Mouse (Mus musculus): ENCODE results near the gene Hs1bp3. TPM values are rescaled to one million over a fixed set of nuclear protein-coding genes. Genes with fewer than 3 reads are reported as not detected.

Hs1bp3 gene
- polyA plus RNA-seq, 1 experiment from 2014 or later = 30.3 TPM

DNA sequence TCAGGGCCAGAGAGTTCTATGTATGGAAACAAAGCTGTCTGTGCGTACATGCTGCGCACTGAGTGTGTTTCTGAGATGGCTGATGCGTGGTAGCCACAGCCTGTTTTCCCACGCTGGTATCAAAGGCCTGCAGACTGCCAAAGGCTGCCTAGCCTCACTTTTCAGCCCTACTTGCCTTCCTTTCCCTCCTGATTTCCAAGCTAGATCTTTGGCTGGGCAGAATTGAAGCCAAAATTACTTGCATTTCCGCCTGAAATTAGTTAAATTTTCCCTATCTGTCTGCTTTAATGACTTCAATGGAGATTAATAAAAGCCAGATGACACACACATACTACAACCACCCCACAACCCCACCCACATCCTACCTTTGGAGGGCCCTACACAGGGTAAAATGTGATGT lies 12.7 kb upstream of the Hs1bp3 start:
- Histone ChIP-seq H3K9ac (ENCODE audit: low read depth, low read length) (no peak overlapping the region), H3K4me2 (ENCODE audit: low read depth, low read length) (no peak overlapping the region), H3K27ac (ENCODE audit: low read length) (no peak overlapping the region), H3K4me1 (ENCODE audit: control insufficient read depth, insufficient read depth, low read length) (peaks cover 21% of the 10 kb centered on the region), H3K9me3 (ENCODE audit: control insufficient read depth, low read length) (no peaks in the 10 kb centered on the region), H3K27me3 (replicated peaks; ENCODE audit: control insufficient read depth, insufficient read depth, low read length) (peaks cover 85% of the 10 kb centered on the region), H3K36me3 (ENCODE audit: control insufficient read depth, insufficient read depth, low read length) (no peaks in the 10 kb centered on the region), H3K4me3 (ENCODE audit: low read length) (no peak overlapping the region)
- no peak for ATAC-seq
- WGBS = 53% methylated on average over 5 of the region's 5 CpGs

DNA sequence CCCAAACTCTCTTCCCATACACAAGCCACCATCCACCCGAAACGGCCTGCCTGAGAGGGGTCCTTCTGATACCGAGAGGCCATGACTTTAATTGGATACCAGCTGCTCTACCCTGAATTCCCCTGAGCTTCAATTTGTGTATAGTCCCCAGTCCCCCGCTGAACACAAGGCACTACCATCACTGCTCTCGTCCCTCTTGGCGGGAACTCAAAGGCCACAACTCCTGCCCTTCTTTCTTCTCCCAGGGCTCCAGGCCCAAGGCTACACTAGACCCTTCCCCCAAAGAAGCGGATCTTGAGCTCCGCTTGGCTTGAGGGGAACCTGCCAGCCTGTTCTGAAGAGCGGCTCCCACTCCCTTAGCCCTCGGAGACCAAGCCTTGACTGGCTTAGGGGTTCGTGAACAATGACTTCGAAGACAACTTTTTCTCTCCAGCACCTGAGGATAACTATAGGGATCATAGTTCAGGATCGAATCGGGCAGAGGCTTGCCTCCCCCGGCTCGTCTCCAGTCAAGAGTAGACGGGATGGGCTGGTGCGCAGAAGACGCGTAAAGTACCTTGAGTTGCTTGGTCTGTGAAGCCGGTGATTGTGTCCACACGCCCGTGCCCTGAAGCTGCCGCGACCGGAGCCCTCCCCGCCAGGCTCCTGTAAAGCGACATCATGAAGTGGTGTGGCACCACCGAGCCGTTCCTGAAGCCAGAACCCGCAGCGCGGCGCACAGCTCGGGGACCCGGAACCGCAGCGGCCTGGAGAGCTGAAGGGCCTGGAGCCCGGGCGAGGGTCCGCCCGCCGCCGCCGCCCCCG lies 12.0 kb upstream of the Hs1bp3 start:
- no peak overlapping the region; the same call in none of the 2 replicates for H3K9ac ChIP-seq (ENCODE audit: low read depth, low read length)

DNA sequence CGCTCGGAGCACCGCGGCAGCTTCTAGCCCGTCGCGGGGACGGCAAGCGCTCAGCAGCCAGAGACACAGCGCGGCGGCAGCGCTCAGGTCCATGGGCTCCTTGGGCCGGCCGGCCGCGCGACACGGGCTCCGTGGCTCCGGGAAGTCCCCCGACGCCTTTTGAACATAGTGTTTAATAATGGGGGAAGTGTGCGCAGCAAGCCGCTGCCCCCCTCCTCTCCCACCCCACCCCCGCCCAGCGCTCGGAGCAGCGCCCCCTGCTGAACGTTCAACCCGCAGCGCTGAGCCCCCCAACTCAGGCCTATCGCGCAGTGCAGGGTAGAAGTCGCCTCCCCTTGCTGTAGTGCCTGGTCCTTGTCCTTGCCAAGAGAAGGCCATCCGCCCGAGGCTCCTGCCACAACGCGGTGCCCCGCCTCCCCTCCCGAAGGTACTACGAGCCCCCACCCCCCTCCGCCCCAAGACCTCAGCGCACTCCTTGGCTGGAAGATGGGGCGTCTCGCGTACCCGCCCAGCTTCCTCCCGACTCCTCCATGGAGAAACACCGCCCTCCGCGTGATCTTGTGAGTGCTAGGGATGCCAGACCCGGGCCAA lies 11.3 kb upstream of the Hs1bp3 start, which contains the start of gene Gdf7:
Gdf7 (minus strand) TSS at position 114 of the 591 bp plus-strand sequence.
- peak within 1 kb of the TSS; percentile 8 for H3K9ac ChIP-seq (ENCODE audit: low read depth, low read length)

More for the DNA sequence above, 12.0 kb upstream of the Hs1bp3 start:
- ATAC-seq = no peak
- Histone ChIP-seq H3K4me3 (ENCODE audit: low read length) (peak overlapping the region; percentile 49), H3K4me1 (ENCODE audit: control insufficient read depth, insufficient read depth, low read length) (peaks cover 21% of the 10 kb centered on the region), H3K36me3 (ENCODE audit: control insufficient read depth, insufficient read depth, low read length) (no peaks in the 10 kb centered on the region), H3K9me3 (ENCODE audit: control insufficient read depth, low read length) (no peaks in the 10 kb centered on the region), H3K4me2 (ENCODE audit: low read depth, low read length) (peak overlapping the region; percentile 90), H3K27ac (ENCODE audit: low read length) (no peak overlapping the region), H3K27me3 (replicated peaks; ENCODE audit: control insufficient read depth, insufficient read depth, low read length) (peaks cover 86% of the 10 kb centered on the region)
- WGBS = 8% methylated on average over 46 of the region's 46 CpGs

GRCm38 (mm10) chr12:8305258-8305657 lies 8.0 kb upstream of the Hs1bp3 start:
- ATAC-seq = no peak
- WGBS = 51% methylated on average over 2 of the region's 2 CpGs
- H3K4me3 ChIP-seq (ENCODE audit: low read length) = no peak overlapping the region
- H3K27me3 ChIP-seq (replicated peaks; ENCODE audit: control insufficient read depth, insufficient read depth, low read length) = peaks cover 55% of the 10 kb centered on the region
- no peak overlapping the region for H3K27ac ChIP-seq (ENCODE audit: low read length)
- no peaks in the 10 kb centered on the region for H3K9me3 ChIP-seq (ENCODE audit: control insufficient read depth, low read length)
- no peaks in the 10 kb centered on the region for H3K36me3 ChIP-seq (ENCODE audit: control insufficient read depth, insufficient read depth, low read length)
- peaks cover 11% of the 10 kb centered on the region for H3K4me1 ChIP-seq (ENCODE audit: control insufficient read depth, insufficient read depth, low read length)
- H3K4me2 ChIP-seq (ENCODE audit: low read depth, low read length) = no peak overlapping the region
- no peak overlapping the region for H3K9ac ChIP-seq (ENCODE audit: low read depth, low read length)

More for the DNA sequence above, 11.3 kb upstream of the Hs1bp3 start, which contains the start of gene Gdf7:
- Histone ChIP-seq H3K27me3 (replicated peaks; ENCODE audit: control insufficient read depth, insufficient read depth, low read length) (peaks cover 84% of the 10 kb centered on the region), H3K4me1 (ENCODE audit: control insufficient read depth, insufficient read depth, low read length) (peaks cover 21% of the 10 kb centered on the region), H3K27ac (ENCODE audit: low read length) (no peak within 1 kb of the TSS), H3K36me3 (ENCODE audit: control insufficient read depth, insufficient read depth, low read length) (no peaks in the 10 kb centered on the region), H3K4me3 (ENCODE audit: low read length) (peak within 1 kb of the TSS; percentile 49), H3K9me3 (ENCODE audit: control insufficient read depth, low read length) (no peaks in the 10 kb centered on the region), H3K4me2 (ENCODE audit: low read depth, low read length) (peak within 1 kb of the TSS; percentile 90)
- ATAC-seq = peak; percentile 18
- WGBS = under 1% methylated on average over 50 of the region's 53 CpGs

DNA sequence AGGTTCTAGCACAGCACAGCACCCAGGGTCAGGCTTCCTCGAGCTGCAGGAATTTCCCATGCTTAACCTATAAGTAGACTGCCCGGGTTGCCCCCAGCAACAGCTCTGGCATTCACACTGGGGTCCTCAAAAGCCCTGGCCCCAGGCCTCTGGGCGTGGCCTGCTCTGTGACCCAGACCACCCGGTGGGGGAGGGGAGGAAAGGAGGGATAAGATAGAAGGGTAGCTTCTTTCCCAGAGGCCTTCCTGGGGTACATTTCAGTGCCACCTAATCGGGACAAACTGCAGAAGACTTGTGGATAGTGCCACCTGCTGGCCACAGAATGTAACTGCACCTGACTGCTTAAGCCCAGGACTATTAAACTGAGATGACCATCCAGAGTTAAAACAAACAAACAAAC lies 6.8 kb upstream of the Hs1bp3 start:
- Histone ChIP-seq H3K4me2 (ENCODE audit: low read depth, low read length) (no peak overlapping the region), H3K9ac (ENCODE audit: low read depth, low read length) (0 out of 2 replicates have a peak overlapping the region, but pooled peaks have one; percentile 37), H3K9me3 (ENCODE audit: control insufficient read depth, low read length) (no peaks in the 10 kb centered on the region), H3K36me3 (ENCODE audit: control insufficient read depth, insufficient read depth, low read length) (no peaks in the 10 kb centered on the region), H3K27me3 (replicated peaks; ENCODE audit: control insufficient read depth, insufficient read depth, low read length) (peaks cover 50% of the 10 kb centered on the region), H3K27ac (ENCODE audit: low read length) (no peak overlapping the region), H3K4me3 (ENCODE audit: low read length) (no peak overlapping the region), H3K4me1 (ENCODE audit: control insufficient read depth, insufficient read depth, low read length) (peaks cover 10% of the 10 kb centered on the region)
- ATAC-seq = peak; percentile 49
- 6% methylated on average over 5 of the region's 5 CpGs for WGBS

DNA sequence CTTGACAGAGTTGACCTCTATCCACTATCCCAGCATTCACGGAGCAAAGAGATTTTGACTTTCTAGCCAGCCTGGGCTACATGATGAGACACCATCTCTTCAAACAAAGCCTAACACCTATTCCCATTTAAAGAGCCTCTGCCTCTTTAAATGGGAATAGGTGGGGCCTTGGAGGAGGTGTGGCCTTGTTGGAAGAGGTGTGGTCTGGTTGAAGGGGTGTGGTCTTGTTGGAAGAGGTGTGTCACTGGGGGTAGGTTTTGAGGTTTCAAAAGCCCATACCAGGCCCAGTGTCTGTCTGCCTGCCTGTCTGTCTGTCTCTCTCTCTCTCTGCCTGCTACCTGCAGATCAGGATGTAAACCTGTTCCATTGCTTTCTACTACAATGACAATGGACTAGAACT lies 6.3 kb upstream of the Hs1bp3 start:
- Histone ChIP-seq H3K4me1 (ENCODE audit: control insufficient read depth, insufficient read depth, low read length) (peaks cover 6% of the 10 kb centered on the region), H3K9ac (ENCODE audit: low read depth, low read length) (no peak overlapping the region), H3K4me2 (ENCODE audit: low read depth, low read length) (no peak overlapping the region), H3K9me3 (ENCODE audit: control insufficient read depth, low read length) (no peaks in the 10 kb centered on the region), H3K36me3 (ENCODE audit: control insufficient read depth, insufficient read depth, low read length) (no peaks in the 10 kb centered on the region), H3K27me3 (replicated peaks; ENCODE audit: control insufficient read depth, insufficient read depth, low read length) (peaks cover 45% of the 10 kb centered on the region), H3K27ac (ENCODE audit: low read length) (no peak overlapping the region), H3K4me3 (ENCODE audit: low read length) (no peak overlapping the region)
- peak; percentile 42 for ATAC-seq
- 66% methylated on average over 1 of the region's 1 CpGs for WGBS

DNA sequence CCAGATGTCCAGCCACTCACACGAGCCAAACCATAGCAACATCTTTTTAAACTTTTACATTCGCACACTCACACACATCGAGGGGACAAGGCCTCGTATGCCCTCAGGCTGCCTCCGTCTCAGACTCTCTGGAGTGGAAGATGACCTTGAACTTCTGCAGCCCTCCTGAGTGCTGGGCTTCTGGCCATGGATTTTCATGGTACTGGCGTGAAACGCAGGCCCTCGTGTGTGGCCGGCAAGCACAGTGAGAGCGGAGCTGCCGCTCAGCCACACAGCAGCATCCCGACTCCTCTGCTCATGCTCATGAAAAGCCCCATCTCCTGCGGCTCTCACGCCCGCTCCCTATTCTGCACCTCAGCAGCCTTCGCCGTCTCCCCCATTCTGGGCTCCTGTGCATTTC lies 2.2 kb upstream of the Hs1bp3 start:
- 48% methylated on average over 17 of the region's 17 CpGs for WGBS
- Histone ChIP-seq H3K4me2 (ENCODE audit: low read depth, low read length) (no peak overlapping the region), H3K9ac (ENCODE audit: low read depth, low read length) (no peak overlapping the region), H3K4me3 (ENCODE audit: low read length) (no peak overlapping the region), H3K27ac (ENCODE audit: low read length) (no peak overlapping the region), H3K9me3 (ENCODE audit: control insufficient read depth, low read length) (no peaks in the 10 kb centered on the region), H3K36me3 (ENCODE audit: control insufficient read depth, insufficient read depth, low read length) (no peaks in the 10 kb centered on the region), H3K27me3 (replicated peaks; ENCODE audit: control insufficient read depth, insufficient read depth, low read length) (peaks cover 14% of the 10 kb centered on the region), H3K4me1 (ENCODE audit: control insufficient read depth, insufficient read depth, low read length) (peaks cover 14% of the 10 kb centered on the region)
- ATAC-seq = no peak

DNA sequence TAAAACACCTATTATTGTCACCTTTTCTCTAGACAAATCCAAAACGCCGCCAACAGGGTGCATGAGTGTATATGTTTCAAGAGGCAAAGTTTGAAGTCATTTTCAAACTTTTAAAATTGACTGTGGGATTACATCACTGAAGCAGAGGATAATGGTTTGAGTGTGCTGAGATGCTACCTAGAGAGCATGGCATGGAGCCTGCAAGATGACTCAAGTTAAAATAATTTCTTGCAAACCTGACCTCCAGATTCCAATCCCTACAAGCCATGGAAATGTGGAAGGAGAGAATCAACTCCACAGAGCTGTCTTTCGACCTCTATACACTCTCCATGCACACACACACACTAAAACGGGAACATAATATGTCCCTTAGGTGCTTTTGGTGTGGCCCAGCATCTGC lies 966 bp upstream of the Hs1bp3 start:
- no peak for ATAC-seq
- H3K4me2 ChIP-seq (ENCODE audit: low read depth, low read length) = no peak overlapping the region
- H3K4me1 ChIP-seq (ENCODE audit: control insufficient read depth, insufficient read depth, low read length) = peaks cover 14% of the 10 kb centered on the region
- no peak overlapping the region for H3K4me3 ChIP-seq (ENCODE audit: low read length)
- WGBS = 83% methylated on average over 4 of the region's 4 CpGs
- peaks cover 11% of the 10 kb centered on the region for H3K27me3 ChIP-seq (replicated peaks; ENCODE audit: control insufficient read depth, insufficient read depth, low read length)
- H3K27ac ChIP-seq (ENCODE audit: low read length) = no peak overlapping the region
- H3K36me3 ChIP-seq (ENCODE audit: control insufficient read depth, insufficient read depth, low read length) = no peaks in the 10 kb centered on the region
- no peak overlapping the region for H3K9ac ChIP-seq (ENCODE audit: low read depth, low read length)
- H3K9me3 ChIP-seq (ENCODE audit: control insufficient read depth, low read length) = no peaks in the 10 kb centered on the region

- WGBS = 17% methylated on average over 12 of the region's 12 CpGs
- Histone ChIP-seq H3K27ac (ENCODE audit: low read length) (0 out of 2 replicates have a peak overlapping the region, but pooled peaks have one; percentile 15), H3K9me3 (ENCODE audit: control insufficient read depth, low read length) (no peaks in the 10 kb centered on the region), H3K36me3 (ENCODE audit: control insufficient read depth, insufficient read depth, low read length) (no peaks in the 10 kb centered on the region), H3K4me3 (ENCODE audit: low read length) (peak overlapping the region; percentile 80), H3K4me2 (ENCODE audit: low read depth, low read length) (peak overlapping the region; percentile 83), H3K27me3 (replicated peaks; ENCODE audit: control insufficient read depth, insufficient read depth, low read length) (peaks cover 11% of the 10 kb centered on the region), H3K4me1 (ENCODE audit: control insufficient read depth, insufficient read depth, low read length) (peaks cover 14% of the 10 kb centered on the region), H3K9ac (ENCODE audit: low read depth, low read length) (peak overlapping the region; percentile 86)
- peak; percentile 47 for ATAC-seq
These were observed 541 bp downstream of the Hs1bp3 start for GRCm38 (mm10) chr12:8313773-8314172.

All from intestine, embryonic 16.5 days (tissue).